Mouse (Mus musculus) liver, postnatal 0 days (tissue): ENCODE results near the gene Dst.

Source experiments
- CTCF ChIP-seq: sonication (generic); IDR thresholded peaks from 2 replicates; pipeline ENCODE4 v1.5.1; 2016; ENCODE audit warnings: antibody characterized with exemption, low read depth
- EP300 ChIP-seq: IDR thresholded peaks from 2 replicates; pipeline ENCODE4 v1.6.1; 2016; ENCODE audit warnings: antibody characterized with exemption, low read depth, mild to moderate bottlenecking

DNA sequence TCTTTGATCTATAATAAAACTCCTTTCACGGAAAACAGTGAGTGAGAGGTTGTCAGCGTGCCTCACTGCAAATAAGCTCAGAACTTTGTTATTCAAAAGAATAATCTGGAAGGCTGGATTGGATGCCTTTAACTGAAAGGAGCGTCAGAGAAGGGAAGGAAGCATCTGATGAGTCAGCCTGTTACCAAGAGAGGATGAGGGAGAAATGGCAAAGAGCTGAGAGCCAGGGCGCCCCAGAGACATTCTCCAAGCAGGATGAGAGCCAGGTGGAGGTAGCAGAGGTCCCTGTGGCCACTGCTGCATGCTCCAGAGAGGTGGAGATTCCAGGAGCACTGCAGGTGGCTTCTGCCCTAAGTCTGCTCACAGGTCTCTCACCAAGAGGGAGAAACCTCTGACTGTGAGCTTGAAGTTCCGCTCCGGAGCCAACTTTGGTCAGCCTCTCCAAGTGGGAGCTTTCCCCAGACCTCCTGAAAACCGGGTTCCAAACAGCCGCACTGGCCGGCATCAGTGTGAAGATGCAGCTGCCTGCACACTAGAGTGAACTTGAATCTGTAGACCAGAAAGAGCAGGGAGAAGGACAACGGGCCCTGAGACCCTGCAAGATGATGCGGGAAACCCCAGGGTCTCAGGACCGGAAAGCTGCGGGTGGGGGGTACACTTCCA is 231.3 kb downstream of the Dst start:
- no peak for TF ChIP-seq CTCF
- TF ChIP-seq EP300: no peak
